Mouse (Mus musculus) left cerebral cortex, adult 11 months (tissue): ENCODE measurements around the gene Cnn2.

Experiments used
- DNase-seq: peaks from one replicate; pipeline ENCODE4 v3.0.0; 2022; ENCODE audit warnings: low spot score

Cnn2 gene

DNA sequence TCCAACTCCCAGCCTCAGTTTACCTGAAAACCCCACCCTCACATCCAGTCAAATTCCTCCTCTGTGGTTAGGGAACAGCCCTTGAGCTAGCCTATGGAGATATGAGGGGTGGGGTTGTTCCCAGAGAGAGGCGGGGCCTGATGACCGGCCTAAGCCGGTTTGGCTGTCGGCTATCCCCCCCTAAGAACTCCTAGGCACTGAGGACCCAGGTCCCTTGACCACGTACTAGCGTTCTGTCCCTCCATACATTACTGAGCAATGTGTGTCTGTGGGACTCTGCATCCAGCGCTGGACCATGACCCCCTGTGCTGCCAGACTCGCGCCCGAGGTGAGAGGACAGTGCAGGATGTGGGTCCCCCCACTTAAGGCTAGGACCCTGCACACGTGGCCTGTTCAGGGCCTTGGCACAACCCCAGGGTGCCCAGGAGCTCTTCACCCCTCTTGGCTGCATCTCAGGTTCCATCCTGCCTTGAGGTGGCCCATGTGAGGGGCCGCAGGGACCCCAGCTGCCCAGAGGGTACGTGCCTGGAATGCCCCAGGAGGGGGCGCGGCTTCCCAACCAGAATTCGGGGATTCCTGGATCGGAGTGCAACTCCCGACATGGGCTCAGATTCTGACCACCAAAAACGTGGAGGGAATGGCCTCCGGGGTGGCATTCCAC, 31.2 kb downstream of the Cnn2 start:
- DNase-seq: no peak

DNA sequence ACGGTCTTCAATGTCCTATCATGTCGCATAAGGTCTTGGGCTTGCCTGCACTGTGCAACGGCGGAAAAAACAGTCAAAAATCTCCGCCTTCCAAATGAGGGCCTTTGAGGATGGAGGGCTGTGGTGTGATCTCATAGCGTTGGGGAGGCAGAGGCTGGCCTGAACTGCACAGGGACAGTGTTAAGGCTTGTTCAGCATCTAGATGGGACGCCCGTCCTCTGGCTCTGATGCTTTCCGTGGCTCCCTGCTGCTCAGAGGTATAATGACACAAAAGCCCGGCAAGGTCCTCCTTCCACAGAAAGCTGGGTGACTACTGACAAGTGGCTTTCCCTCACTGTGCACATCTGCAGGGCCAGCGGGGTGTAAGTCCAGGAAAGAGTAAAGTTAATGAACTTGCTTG, 31.8 kb downstream of the Cnn2 start:
- DNase-seq: no peak

DNA sequence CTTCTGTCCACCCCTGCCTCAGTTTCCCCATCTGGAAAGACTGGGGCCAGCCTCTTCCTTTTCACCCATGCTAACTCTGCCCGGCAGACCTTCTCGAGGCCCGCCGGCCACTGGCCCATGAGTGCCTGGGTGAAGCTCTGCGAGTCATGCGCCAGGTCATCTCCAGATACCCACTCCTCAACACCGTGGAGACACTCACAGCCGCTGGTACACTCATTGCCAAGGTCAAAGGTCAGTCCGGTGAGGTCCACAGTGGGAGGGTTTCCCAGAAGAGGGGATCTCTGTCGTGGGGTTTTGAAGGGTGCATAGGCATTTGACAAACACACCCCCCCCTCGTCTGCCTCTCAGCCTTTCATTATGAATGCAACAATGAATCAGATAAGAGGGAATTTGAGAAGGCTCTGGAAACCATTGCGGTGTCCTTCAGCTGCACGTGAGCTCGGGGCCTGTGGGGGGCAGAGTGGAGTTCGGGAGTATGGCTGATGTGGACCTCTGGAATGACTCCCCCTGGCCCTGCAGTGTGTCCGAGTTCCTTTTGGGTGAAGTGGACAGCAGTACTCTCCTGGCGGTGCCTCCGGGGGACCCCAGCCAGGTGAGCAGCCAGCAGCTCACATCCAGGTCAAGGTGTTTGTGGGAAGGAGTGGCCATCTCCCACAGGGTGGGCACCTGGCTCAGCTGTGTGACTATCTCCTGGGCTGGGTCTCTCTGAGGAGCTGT, 32.4 kb downstream of the Cnn2 start:
- DNase-seq: no peak

DNA sequence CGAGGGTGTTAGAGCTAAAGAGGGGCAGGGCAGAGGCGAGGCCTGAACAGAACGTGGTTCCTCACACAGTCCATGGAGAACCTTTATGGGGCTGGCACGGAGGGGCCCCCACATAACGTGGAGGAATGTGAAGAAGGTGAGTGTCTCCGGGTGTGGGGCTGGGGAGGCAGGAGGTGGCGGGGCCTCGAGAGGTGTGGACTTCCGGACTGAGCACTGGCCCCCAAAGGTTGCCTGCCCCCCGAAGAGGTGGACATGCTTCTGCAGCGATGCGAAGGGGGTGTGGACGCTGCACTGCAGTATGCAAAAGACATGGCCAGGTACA, 32.9 kb downstream of the Cnn2 start:
- no peak for DNase-seq

DNA sequence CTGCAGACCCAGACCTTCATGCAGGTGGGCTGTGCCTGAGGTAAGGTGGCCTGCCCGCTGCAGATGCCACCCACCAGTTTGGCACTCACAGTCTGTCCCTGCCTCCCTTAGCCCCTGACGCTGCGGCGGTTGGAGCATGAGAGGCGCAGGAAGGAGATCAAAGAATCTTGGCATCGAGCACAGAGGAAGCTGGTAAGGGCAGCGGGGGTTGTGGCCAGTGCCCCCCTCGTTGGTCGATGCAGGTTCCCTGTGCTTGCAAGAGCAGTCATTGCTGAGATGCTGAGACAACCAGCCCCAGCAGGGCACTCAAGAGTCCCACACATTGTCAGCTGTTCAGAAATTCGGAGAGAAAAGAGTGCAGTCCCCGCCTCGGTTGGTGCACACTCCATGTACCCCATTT, 33.8 kb downstream of the Cnn2 start:
- no peak for DNase-seq

DNA sequence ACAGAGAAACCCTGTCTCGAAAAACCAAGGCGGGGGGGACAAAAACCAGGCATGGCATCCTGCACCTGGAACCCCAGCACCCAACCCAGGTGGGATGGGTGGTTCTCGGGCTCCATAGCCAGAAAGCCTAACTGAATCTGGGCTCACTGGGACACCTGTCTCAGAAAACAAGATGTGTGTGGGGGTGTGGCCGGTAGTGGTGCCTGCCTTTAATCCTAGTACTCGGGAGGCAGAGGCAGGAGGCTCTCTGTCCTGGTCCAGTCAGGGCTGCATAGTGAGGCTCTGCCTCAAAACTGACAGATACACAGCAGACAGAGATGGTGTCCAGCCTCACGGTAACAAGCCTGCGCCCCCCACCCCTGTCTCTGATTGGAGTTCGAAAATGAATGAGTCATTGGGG, 34.4 kb downstream of the Cnn2 start:
- DNase-seq: no peak

DNA sequence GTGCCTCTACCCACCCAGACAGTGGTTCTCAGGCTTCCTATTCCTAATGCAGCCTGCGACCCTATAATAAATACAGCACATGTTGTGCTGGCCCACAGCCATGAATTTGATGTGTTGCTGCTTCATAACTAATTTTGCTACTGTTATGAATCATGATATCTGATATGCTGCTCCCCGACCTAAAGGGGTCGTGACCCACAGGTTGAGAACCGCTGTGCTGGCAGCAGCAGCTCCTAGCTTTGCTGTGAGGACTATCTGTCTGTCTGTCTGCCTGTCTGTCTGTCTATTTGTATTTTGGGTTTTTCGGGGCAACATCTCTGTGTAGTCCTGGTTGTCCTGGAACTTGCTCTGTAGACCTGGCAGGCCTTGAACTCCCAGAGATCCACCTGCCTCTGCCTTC, 35.4 kb downstream of the Cnn2 start:
- no peak for DNase-seq

DNA sequence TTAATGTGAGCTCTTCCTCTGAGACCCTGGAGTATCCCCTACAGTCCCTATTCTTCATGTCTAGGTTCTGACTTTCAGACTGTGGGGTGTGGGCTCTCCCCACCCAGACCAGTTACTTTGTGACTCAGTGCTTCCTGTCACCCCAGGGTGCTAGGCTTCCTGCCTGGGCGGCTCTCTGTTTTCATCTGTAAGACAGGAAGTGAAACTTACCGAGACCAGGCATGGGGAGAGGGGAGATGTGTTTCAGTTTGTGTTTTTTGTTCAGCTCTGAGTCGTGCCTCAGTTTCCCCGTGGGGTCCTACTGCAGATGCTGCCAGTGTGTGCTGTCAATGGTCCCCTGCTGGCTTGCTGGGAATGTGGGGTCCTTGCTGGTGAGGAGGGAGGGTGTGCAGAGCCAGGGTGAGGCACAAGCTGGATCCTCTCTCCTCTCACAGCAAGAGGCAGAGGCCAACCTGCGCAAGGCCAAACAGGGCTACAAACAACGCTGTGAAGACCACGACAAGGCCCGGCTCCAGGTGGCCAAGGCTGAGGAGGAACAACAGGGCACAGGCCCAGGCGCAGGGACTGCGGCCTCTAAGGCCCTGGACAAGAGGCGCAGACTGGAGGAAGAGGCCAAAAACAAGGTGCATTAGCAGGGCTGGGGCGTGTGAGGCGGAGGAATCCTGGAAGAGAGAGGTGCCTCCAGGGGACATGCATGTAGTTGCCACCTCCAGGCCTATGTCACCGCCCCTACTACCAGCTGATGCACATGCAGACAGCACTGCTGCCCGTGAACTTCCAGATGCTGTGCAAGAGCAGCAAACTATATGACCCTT, 36.1 kb downstream of the Cnn2 start:
- no peak for DNase-seq

DNA sequence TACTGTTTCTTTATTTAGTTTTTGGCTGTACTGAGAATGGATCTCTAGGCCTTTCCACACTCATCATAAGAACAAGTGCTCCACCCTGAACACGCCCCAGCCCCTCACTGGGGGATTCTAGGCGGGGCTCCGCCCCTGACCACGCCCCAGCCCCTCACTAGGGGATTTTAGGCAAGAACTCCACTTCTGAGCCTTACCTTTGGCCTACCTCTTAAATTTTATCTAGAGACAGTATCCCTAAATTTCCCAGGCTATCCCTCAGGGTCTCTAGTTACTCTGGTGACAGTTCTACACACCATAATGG, 36.6 kb downstream of the Cnn2 start:
- no peak for DNase-seq

DNA sequence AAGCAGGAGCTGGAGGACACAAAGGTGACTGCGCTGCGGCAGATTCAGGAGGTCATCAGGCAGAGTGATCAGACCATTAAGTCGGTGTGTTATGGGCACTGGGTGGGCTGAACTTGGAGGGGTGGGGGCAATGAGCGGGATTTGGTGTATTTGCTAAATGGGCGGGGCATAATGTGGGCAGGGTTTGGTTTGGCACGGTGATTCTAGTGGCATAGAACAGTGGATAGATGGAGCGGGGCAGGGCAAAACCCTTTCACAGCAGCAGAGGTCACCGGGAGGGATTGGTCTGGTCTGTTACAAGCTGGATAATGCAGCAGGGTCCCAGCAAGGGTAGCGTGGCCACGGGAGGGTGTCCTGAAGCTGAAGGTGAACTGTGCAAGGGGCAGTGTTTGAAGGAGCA, 37.1 kb downstream of the Cnn2 start:
- no peak for DNase-seq

DNA sequence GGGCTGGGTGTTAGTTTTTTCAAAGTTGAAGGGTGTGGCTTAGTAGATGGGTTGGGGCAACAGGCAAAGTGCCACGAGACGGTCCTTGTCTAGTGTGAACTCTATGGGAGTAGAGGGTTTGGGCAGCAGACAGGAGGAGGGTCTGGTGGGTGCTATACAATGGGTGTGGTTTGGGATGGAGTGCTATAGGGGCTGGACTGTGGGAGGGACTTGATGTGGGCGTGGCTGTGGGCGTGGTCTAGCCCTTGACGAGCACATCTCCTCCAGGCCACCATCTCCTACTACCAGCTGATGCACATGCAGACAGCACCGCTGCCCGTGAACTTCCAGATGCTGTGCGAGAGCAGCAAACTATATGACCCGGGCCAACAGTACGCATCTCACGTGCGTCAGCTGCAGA, 37.5 kb downstream of the Cnn2 start:
- DNase-seq: no peak

DNA sequence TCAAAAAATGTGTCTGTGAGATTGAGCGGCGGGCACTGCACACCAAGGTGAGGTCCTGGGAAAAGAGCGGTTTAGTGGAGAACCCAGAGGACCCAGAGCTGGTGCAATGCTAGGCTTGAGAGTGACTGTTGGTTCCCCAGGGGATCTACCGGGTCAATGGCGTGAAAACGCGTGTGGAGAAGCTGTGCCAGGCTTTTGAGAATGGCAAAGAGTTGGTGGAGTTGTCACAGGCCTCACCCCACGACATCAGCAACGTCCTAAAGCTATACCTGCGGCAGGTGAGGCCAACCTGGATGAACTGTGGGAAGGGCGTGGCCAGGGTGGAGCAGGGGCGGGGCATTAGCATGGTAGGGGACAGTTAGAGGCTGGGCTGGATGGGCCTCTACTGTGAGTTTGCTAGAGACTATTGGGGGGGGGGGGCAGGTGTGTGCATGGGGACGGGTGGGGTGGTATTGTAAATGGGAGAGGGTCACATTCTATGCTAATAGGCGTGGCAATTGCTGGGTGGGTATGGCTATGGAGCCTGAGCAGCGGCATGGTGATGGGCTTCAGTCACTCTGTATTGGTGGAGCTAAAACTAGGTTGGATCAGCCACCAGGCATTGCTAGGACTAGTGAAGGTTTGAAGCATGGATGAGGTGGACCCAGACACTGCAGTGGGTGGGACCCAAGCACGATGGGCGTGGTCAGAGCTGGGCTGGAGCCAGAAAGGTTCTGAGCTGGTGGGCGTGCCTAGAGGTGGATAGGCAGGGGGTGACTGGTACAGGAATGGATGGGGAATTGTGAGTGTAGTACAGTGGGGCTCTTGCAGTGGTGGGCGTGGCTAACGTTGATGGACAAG, 39.5 kb downstream of the Cnn2 start:
- no peak for DNase-seq

DNA sequence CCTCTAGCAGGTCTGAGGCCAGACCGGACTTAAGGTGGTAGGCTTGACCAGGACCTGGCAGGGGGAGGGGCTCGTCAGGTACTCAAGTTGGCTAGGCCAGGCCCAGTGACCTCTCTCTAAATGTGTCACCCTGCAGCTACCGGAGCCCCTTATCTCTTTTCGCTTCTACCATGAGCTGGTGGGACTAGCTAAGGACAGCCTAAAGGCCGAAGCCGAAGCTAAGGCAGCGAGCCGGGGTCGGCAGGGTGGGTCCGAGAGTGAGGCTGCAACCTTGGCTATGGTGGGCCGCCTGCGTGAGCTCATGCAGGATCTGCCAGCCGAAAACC, 40.1 kb downstream of the Cnn2 start:
- no peak for DNase-seq

DNA sequence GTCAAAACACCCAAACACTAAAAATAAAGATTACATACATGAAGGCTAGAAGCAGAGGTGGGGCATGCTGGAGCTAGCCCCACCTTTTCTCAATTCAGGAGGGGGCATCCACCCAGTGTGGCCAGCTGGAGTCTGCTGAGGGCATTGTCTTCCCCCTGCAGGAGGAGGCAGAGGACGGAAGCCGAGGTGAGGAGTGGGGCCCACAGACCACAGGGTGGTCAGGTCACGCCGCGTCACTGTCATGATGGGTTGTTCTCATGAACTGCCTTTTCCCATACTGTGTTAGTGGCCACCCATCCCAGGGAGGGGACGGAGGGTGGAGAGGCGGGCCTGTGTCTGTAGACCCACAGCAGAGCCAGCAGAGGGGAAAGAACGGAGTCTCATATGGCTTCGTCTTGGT, 41.8 kb downstream of the Cnn2 start:
- no peak for DNase-seq

DNA sequence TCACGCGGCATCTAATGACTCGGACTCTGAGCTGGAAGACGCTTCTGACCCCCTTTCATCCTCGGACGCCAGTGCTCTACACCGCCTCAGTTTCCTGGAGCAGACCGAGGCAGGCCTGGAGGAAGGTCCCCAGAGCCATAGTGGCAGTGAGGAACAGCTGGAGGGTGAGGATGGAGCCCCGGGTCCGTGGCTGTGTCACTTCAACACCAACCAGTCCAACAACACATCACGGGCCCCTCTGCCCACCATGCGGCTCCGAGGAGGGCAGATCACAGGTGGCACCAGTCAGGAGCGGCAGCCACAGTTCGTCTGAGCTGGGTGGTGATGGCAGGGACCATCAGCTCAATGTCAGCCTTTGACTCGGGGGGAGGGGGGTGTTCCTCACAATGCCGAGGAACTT, 42.4 kb downstream of the Cnn2 start:
- DNase-seq: no peak

DNA sequence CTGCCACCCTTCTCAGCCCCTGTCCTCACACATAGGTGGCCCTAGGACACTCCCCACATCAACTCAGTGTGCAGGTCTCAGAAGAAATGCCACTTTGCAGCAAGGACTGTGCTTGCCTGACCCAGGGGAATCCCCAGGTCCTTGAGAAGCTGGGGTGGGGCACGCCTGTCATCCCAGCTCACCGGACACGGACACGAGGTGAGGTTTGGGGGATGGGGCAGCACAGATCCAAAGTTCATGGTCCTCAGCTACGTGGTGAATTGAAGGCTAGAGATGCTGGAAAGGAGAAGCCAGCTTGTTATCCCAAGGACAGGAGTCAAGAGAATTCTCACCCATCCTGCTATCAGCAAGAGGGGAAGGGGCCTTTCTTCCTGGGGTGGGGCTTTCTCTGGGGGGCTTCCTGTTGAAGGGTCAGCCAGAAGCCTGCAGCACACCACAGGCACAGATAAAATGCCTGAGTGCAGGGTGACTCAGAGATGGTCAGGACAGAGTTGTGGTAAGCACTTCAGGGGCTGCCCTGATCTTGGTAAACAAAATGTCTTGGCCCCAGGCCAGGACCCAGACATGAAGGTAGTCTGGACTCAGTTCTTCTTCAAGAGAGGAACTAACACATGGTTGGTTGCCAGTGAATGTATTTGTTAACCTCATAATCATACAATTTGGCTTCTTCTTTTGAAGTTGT, 44.6 kb downstream of the Cnn2 start:
- no peak for DNase-seq

DNA sequence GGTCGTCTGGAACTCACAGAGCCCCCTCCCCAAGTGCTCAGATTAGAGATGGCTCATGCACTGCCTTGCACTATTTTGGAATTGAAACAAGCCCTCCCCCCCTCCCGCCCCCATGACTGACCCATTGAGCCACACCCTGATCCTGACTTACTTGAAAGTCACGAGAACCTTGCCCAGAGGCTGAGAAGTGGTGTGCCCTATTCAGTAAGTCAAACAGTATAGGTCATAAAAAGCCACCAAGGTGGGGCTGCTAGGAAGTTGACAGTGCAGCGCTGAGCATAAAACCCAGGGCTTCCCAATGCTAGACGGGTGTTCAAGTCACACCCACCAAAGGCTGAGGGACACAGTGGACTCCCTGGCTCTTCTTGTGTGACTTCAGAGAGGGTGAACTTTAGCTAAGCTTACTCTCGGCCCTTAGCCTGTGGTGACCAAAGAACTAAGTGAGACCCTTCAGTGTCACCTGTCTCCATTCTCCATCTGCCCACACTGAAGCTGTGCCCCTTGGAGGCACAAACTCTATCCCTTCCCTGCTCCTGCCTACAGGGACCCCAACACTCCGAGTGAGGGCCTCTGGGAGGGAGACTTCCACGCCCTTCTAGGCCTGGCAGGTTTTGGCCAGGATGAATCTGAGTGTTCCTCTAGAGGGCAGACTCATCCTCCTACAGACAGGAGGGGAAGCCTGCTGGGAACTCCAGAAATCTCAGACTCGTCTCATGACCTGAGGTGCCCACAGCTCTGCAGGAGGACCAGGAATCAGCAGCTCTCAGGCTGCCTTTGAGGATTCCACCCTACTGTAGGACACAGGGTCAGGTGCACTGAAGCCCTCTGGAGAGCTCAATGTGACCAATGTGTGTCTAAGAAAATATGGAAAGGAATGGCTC, 45.4 kb downstream of the Cnn2 start:
- no peak for DNase-seq

DNA sequence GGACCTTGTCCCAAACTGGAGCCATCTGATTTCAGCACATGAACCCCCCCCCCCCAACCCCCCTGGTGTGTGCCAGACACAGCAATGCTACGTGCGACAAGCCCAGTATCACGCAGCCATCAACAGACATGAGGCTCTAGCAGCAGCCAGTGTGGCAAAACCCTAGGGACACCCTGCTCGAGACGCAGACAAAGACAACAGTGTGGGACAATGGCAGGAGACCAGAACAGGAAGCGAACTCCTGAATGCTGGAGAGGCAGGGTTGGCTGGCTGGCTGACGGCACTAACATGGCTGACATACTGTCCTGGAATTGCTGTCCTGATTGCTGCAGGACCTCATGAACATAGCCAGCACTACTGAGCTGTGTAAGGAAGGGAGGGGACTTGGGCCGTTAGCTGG, 46.8 kb downstream of the Cnn2 start:
- DNase-seq: no peak

DNA sequence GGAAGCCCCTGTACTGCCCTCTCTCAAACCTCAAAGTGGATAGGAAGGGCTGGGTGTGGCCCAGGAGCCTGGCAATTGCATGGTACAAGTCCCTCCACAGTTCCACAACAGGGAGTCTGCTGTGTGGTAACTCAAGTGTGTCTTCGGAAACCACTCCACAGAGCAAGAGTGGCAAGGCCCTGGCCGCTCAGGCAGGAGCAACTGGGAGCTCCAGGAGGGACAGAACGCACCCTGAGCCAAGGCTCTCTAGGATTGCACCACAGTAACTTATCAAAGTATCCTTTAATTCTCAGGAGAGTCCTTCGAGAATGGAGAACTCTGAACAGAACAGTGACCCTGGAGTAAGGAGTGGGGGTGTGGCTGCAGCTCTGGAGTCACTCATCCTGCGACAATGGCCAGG, 47.3 kb downstream of the Cnn2 start:
- no peak for DNase-seq

DNA sequence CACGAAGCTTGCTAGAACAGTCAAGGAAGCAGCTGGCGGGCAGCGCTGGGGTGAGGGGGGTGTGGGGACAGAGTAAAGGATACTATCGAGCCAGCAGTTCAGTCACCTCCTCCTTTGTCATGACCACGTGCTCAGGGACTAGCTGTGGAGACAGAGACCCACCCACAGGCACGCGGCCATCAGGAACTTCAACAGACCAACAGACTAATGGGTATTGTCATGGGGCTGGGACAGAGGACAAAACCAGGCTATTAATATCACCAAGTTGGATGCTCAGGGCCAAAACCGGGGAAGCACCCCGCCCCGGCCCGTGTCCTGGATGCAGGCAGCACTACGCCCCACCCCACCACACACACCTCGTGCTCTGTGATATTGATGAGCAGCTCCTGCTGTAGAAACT, 48.4 kb downstream of the Cnn2 start:
- DNase-seq: no peak

DNA sequence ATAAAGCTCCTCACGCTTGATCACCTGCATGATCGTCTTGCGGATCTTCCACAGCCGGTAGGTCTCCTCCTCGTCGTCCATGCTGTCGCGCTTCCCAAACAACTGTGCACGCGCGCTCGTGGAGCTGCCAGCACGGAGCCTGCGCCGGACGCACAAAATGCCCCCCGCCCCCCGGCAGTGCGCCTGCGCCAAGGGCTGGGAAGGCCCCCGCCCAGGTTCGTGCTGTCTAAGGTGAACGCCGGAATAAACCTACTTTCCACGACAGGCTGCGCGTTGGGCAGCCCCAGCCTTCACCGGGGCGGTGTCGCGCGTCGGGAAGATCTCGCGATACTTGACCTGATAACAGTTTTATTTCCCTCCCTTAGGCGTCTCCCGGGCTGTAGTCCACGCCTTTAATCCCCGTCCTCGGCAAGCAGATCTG, 51.2 kb downstream of the Cnn2 start, which contains the start of gene Polr2e:
Gene Polr2e, minus strand, starts transcription at position 237 of the 421 bp plus-strand sequence.
- peak; percentile 98 for DNase-seq
